Mouse (Mus musculus): ENCODE measurements around the gene Mrps6.

- TF ChIP-seq MYB (IDR thresholded peaks at IDR 0.05; ENCODE audit: low read depth, low read length) (no peak), NELFE (IDR thresholded peaks at IDR 0.05; ENCODE audit: low read depth, low read length) (no peak), POLR2AphosphoS2 (IDR thresholded peaks at IDR 0.05; ENCODE audit: low read length) (no peak), KAT2A (conservative IDR thresholded peaks at IDR 0.05; ENCODE audit: low read depth, low read length) (no peak), CHD1 (IDR thresholded peaks at IDR 0.05; ENCODE audit: low read depth, low read length) (no peak)
Measured at GRCm38 (mm10) chr16:92102115-92102514, 44.0 kb downstream of the Mrps6 start.

Data from MEL (cell line).